Mouse (Mus musculus): Measurements from ENCODE around the gene Klrc2.
"Not testable (repeated sequence)": the region's sequence is repeated elsewhere in the genome, so short reads cannot be mapped to it uniquely, and the experiment has no call there.

Gene Klrc2

GRCm38 (mm10) chr6:129660589-129660988 is at the start of gene Klrc2:
Gene Klrc2 (minus strand): TSS chr6:129660689.
- not testable (repeated sequence) for ATAC-seq (ENCODE audit: low TSS enrichment)

DNA sequence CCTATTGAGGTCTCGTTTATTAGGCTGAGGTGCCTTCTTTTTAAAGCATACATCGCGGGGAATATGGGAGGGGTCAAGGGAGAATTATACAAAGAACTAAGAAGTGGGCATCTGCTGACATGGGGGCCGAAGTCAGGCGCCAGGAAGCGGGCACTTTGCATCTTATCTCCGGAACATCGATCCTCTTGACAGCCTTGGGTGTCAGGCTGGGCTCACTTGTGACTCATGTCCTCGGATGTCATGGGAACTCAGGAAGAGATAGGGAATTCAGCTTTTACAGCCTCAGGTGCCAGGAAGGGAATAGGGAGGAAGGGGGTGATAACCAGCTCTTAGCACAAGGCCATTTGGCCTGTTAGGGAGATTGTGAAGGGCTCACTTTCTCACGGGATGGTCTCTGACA is 30.9 kb upstream of the Klrc2 start:
- not testable (repeated sequence) for ATAC-seq (ENCODE audit: low TSS enrichment)

DNA sequence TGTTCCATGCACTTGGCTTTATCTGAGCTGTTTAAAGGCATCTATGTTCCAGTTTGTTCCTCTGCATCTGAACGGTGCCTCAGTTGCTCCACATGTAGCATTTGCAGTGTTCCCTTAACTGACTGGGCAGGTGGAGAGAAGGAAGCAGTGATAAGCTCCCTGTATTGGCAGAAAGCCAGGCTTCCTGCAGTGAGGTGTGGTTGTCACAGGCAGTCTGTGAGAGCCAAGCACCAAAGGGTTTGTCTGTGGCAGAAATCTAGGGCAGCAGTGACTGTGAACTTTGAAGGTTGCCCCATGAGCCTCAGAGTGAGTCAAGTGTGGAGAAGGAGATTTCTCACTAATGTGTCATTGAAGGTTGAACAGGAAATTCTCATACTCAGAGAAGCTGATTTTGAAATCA is 19.9 kb upstream of the Klrc2 start:
- ATAC-seq (ENCODE audit: low TSS enrichment) = no peak

- no peak for ATAC-seq (ENCODE audit: low TSS enrichment)
These were observed 18.4 kb upstream of the Klrc2 start, which contains the start of gene Klrc1 for GRCm38 (mm10) chr6:129678873-129679272. Gene Klrc1 (minus strand): TSS chr6:129678973.

GRCm38 (mm10) chr6:129661301-129661700 is 812 bp upstream of the Klrc2 start:
- ATAC-seq (ENCODE audit: low TSS enrichment) = not testable (repeated sequence)

DNA sequence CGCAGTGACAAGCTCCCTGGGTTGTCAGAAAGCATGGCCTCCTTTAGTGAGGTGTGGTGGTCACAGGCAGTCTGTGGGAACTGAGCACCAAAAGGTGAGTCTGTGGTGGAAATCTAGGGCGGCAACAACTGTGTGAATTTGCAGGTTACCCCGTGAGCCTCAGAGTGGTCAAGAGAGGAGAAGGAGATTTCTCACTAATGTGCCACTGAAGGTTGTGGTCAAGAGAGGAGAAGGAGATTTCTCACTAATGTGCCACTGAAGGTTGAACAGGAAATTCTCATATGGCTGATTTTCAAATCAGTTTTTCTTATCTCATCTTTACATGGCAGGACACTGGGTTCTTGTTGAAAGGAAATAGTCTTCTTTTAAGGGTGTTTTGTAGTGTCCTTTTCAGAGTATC is 16.4 kb downstream of the Klrc2 start:
- not testable (repeated sequence) for ATAC-seq (ENCODE audit: low TSS enrichment)

- not testable (repeated sequence) for ATAC-seq (ENCODE audit: low TSS enrichment)
These were observed 17.3 kb downstream of the Klrc2 start, which contains the start of gene Klrc3 for GRCm38 (mm10) chr6:129643237-129643636. Gene Klrc3 (minus strand): TSS chr6:129643337.

DNA sequence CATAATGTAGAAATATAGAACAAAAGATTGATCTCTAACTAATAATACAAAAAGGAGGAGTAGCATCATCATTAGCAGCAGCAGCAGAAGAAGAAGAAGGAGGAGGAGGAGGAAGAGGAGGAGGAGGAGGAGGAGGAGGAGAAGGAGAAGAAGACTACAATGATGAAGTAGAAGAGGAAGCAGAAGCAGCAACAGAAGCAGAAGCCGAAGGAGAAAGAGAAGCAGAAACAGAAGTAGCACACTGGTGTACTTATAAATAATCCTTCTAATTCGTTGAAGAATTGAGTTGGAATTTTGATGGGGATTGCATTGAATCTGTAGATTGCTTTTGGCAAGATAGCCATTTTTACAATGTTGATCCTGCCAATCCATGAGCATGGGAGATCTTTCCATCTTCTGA is 29.4 kb downstream of the Klrc2 start:
- ATAC-seq (ENCODE audit: low TSS enrichment) = not testable (repeated sequence)

- no peak for ATAC-seq (ENCODE audit: low TSS enrichment)
These were observed 36.8 kb downstream of the Klrc2 start, which contains the start of gene Klrk1 for GRCm38 (mm10) chr6:129623735-129624134. Gene Klrk1 (minus strand): TSS chr6:129623864.

DNA sequence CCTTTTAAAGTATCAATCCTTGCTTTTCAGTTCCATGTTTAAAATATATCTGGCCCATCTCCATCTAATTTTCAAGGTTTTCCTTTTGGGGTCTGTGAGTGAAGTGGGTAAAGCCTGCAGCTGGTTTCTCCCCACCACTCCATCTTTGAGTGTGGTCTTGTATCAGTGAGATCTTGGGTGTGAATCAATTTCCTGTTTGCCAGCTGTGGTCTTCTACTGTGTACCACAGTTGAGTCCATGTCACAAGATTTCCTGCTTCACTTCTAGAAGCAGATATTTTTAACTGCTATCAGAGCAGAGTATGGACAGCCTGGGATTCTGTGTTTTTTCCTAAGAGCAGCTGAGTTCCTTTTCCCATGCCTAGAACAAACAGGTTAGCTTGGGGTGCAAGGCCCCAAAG is 52.1 kb downstream of the Klrc2 start:
- no peak for ATAC-seq (ENCODE audit: low TSS enrichment)

Measured in frontal cortex, adult (tissue).